Mouse (Mus musculus) urinary bladder, postnatal 14 days (tissue): ENCODE data around the gene Galnt9.

Experiments used
- DNase-seq: peaks from one replicate; pipeline ENCODE4 v3.0.0; 2021; ENCODE audit warnings: low spot score

The Galnt9 gene

DNA sequence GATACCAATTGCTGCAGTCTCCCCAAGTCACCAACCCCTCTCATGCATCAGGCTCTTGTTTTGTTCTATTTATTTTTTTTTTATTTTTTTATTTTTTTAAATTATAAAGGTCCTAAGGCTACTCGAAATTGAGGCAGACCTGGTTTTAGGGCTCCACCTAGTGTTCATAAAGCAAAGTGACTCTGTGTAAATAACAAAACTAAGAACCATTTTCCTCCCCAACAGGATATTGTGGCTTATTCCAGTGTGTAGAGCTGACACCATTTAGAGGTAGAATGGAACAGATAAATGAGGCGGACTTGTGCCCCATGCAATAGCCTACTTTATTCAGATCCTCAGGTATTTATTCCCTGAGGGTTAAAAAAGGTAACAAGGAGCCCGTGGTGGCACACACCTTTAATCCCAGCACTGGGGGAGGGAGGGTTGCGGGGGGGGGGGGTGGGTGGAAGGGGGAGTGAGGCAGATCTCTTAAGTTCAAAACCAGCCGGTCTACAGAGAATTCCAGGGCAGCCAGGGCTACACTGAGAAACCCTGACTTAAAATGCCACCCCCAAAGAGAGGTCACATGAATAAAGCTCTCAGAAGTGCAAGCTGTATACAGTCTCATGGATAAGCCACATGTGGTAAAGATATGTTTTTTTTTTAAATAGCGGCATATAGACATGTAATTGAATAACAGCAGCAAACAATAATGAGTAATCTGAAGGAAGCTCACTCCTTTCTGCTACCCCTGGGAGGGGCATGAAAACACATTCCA lies 92.0 kb downstream of the Galnt9 start:
- DNase-seq, result no peak

DNA sequence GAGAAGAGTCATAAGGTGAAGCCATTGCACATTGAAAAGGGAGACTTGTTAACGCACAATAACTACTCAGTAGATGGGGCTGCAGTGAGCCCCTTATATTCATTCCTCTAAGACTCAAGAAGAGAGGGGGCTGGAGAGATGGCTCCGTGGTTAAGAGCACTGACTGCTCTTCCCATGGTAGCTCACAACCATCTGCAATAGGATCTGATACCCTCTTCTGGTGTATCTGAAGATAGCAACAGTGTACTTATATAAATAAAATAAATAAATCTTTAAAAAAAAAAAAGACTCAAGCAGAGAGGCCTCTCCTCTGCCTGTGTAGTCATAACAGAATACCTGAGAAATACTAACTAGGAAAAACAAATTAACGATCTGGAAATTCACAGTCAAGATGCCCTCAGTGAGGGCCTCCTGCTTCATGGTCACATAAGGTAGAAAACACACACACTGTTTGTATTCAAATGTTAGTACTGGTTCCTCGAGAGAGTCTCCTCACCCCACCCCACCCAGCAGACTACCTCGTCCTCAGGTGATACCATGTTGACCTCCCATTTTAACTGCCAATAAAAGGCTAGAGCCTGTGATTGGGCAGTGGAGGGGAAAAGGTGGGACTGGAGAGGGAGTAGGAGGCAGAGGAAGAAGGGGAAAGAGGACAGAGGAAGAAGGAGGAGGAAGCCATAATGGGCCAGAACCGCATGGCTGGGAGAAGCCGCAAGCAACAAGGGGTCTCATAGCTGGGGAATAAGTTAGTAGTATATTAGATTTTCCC lies 94.3 kb downstream of the Galnt9 start:
- no peak for DNase-seq

DNA sequence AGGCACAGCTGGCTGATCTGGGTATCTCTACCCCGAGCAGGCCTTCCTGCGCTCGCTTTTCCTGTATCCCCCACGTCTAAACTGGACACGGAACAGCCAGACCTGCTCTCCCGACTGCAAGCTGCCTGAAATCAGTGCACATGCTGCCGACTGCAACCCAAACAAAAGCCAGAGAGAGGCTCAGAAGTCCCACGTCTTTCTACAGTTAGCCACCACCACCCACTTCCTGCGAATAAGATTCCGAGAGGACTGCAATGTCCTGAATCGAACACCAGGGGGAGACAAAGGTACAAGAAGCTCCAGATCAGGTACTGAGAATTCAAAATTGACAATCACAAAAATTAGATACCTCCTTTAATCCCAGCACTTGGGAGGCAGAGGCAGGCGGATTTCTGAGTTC lies 95.3 kb downstream of the Galnt9 start:
- DNase-seq, result peak; percentile 70

DNA sequence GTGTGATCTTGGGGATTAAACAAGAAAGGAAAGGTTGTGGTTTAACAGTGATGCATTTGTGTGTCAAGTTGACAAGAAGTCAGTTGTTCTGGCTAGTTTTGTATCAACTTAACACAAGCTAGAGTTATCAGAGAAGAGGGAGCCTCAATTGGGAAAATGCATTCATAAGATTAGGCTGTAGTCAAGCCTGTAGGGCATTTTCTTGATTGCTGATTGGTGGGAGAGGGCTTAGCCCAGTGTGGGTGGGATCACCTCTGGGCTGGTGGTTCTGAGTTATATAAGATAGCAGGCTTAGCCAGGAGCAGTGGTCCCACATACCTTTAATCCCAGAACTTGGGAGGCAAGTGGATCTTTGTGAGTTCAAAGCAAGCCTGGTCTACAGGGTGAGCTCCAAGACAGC lies 102.2 kb downstream of the Galnt9 start:
- no peak for DNase-seq

DNA sequence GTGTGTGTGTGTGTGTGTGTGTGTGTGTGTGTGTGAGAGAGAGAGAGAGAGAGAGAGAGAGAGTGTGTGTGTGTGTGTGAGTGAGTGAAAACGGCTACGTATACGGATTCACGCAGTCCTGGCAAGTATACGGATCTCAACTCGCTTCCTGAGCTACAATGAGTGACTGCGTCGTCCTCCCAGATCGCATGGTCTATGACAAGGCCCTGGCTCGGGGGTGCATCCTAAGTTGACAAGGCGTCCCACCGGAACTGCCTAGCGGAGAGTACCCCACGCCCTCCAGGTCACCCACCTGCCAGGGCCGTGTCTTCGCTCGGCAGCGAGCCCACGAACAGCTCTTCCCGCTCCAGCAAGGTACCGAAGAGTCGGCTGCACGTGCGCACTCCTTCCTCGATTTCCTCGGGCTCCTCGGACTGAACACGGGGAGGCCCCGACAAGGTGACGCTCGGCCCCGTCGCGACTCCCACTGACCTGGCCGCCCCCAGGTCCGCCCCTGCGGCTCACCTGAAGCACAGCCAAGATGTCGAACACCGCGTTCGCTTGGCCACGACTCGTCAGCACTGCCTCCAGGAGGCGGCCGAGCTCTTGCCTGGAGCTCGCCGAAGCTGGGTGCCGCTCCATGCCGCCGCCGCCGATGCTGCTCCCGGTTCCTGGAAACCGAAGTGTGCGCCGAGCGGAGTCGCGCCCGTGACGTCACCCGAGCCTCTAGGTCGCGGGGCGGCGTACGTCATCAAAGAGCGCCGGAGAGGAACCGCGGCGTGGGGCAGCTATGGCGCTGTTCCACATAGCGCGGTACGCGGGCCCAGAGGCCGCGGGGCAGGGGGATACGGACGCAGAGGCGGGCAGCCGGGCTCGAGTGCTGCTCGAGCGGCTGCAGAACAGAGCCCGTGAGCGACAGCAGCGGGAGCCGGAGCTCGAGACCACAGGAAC lies 108.8 kb downstream of the Galnt9 start, which contains the start of the genes Noc4l and Ddx51:
Noc4l (minus strand) TSS at position 699 of the 930 bp plus-strand sequence.
Ddx51 (plus strand) TSS at position 733 of the 930 bp plus-strand sequence.
- DNase-seq, result peak; percentile 96

DNA sequence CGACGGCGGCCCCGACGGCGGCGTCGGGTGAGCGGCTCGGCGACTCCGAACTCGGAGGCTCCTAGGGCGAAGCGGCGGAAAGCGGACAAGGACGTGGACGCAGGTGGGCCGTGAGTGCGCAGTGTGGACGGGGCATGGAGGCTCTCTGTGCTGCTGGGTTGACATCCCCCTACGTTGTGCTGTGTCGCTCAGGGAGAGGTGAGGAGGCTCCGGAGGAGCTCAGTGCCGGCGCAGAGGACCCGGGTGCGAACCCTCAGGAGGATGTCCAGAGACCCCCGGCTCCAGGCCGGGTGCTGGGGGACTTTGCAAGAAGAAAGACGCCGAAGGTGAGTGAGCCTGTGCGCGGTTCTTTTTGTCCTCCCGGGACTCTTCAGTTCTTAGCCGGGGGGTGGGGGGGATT lies 109.5 kb downstream of the Galnt9 start:
- DNase-seq, result no peak

DNA sequence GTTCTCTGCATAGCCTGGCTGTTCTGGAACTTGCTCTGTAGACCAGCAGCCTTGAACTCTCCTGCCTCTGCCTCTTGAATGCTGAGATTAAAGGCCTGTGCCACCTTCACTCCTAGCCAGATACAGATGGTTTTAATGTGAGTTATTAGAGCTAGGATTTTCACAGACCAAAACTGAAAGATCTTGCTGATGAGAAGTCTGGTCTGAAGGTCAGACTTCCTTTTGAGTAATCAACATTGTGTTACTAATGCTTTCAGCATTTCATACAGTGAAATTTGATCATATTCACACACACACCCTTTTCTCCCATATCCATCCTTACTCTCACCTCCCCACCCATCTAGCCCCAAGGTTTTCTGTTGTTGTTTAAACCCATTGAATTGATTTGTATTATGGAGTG lies 115.5 kb downstream of the Galnt9 start:
- DNase-seq, result no peak

DNA sequence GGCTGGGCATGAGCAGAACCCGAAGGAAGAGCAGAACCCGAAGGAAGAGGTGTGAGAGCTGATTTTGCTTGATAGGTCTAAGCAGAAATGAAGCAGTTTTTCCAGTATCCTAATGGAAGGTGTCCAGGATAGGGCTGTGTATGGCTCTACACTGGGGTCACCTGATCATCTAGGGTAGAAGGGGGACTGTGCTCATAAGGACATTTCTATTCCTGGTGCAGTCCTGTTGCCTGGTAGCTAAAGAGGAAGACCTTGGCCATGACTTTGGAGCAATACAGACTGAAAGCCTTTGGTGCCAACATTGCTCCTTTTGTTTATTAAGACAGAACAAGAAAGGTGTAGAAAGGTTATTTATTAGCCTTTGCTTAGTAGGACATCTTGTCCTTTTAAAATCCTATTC lies 119.9 kb downstream of the Galnt9 start:
- DNase-seq, result no peak

DNA sequence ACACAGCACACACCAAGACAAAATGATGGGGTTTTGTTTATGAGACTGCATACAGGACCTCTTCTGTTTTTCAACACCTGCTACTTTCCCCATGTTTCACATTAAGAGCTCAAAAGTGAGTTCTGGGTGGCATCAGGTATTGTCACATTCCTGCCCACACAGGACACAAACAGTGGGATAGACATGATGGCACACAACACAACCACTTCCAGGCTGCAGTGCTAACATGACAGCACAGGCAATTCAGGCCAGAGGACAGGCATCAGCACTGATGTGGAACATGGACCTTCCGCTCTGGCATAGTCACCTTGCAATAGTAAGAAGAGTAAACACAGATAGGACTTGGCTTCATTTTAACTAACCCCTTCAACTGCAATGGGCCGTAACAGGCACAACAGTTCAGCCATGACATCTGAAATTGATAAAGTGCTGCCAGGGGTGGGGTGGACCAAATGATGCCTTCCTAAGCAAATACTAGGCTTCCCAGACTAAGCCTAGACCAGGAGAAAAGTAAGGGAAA lies 120.7 kb downstream of the Galnt9 start:
- no peak for DNase-seq

DNA sequence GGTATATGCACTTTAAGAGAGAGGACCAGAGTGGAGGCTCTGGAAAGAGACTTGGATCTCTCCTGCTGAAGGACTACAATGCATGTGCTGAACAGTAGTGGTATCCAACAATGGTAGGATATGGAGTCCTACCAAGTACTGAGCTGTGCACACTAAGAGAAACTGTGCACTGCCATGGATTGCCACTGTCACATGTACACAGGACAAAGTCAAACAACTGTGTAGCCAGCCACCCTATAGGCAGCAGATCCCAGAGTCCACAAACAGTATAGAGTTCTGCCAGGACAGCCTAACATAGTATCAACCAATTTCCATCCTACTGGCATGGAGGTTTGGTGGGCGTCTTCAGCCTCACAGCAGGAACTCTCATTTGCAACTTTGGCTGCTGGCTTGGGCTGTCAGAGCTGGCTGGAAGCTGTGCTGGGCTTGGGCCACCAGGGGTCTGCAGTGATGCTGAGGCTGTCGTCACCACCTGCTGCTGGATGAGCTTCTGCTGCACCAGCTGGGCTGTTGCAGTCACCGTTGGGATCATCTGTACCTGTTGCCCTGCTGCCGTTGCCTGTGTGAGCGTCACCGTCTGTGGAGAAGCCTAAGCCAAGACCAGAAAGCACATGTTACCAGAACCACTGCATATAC lies 121.4 kb downstream of the Galnt9 start:
- no peak for DNase-seq
